Mouse (Mus musculus) bone marrow, adult 2 months (tissue): ENCODE measurements around the gene Cnr1.

Experiments used
- CTCF ChIP-seq: fragments of 200-500 bp; IDR thresholded peaks from 2 replicates; pipeline ENCODE4 v1.5.1; 2011; ENCODE audit warnings: low read length, control low read depth; ENCODE audit not compliant: control insufficient read depth, insufficient read depth
- POLR2A ChIP-seq: fragments of 200-500 bp; IDR thresholded peaks from 2 replicates; pipeline ENCODE4 v1.6.1; 2011; ENCODE audit warnings: low read depth, mild to moderate bottlenecking, control low read depth, low read length, borderline replicate concordance; ENCODE audit not compliant: control insufficient read depth

GRCm38 (mm10) chr4:33970726-33971125 is 46.3 kb downstream of the Cnr1 start:
- TF ChIP-seq CTCF (no peak), POLR2A (no peak)
